Mouse (Mus musculus) gastrocnemius, postnatal 36 days (tissue): ENCODE data around the gene Scrg1. TPM values are rescaled to one million over a fixed set of nuclear protein-coding genes. Genes with fewer than 3 reads are reported as not detected.

Source experiments
- DNase-seq, 2 experiments: peaks; one replicate each; pipeline ENCODE4 v3.0.0; 2022
- intact Hi-C: fragments of 180-260 bp; cut with DNase I; formaldehyde crosslinking; loops from one replicate; pipeline ENCODE4 v1.15.1; 2025
- total RNA-seq, 2 experiments: library from RNA; stranded (reverse); gene quantifications; 2 replicates each; pipeline ENCODE4 v1.2.3; 2021

Scrg1 gene
- total RNA-seq, 2 experiments from 2014 or later = not detected

DNA sequence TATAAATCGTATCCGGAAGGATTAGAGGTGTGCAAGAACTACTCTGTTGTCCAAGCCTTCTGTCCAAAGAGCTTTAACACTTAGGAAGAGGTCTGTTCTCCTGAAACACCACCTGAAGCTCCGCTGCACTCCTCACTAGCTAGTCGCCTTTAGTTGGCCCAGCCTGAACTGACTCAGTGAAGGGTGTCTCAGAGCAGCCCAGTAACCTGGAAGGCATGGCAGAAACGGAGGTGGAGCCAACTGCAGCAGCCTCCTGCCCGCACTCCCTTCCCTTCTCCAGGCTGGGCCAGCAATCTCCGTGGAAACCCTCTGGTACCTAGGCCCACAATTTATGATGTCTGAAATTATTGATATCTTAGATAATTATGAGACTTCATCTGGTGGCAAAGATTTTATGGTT is 5.0 kb upstream of the Scrg1 start:
- intact Hi-C loops = no loop called here
- DNase-seq = no peak

DNA sequence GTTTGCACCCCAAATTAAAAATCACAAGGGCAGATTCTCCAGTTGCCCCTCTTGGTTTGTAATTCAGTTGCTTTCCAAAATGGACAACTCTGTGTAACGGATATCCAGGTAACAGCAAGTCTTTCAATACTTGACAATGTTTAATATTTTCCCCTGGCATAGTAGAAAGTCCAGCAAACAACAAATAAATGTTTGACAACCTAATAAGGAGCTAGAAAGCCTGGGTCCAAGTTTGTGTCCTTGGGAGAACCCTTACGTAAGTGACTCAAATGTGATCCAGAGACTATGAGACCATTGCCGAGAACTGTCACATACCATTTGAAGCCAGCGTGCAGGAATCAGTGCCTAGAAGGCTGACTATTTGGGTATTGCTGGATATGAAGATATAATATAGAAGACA is 3.8 kb upstream of the Scrg1 start:
- intact Hi-C loops = no loop called here
- no peak for DNase-seq

GRCm38 (mm10) chr8:57453361-57453760 is 2.4 kb upstream of the Scrg1 start:
- intact Hi-C loops = no loop called here
- no peak for DNase-seq

- DNase-seq = no peak
- intact Hi-C loops = no loop called here
Measured at GRCm38 (mm10) chr8:57457152-57457551, 1.4 kb downstream of the Scrg1 start.

DNA sequence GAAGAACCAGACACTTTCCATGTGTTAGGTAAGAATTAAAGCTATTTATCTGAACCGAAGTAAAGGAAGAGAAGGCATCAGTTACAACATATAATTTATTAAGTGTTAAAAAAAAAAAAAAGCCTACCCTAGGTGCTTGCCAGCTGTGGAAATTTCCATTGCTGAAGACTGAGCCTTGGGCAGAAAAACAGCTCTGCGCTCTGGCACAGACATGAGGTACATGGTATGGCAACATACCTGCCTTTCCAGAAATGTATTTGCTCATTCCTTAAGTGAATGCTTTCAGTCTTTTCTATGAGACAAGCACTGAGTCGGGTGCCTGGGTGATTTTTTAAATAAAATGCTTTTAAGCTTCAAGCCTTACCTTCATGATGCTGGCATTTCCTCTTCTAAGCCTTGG is 2.2 kb downstream of the Scrg1 start:
- DNase-seq = no peak
- intact Hi-C loops = no loop called here

DNA sequence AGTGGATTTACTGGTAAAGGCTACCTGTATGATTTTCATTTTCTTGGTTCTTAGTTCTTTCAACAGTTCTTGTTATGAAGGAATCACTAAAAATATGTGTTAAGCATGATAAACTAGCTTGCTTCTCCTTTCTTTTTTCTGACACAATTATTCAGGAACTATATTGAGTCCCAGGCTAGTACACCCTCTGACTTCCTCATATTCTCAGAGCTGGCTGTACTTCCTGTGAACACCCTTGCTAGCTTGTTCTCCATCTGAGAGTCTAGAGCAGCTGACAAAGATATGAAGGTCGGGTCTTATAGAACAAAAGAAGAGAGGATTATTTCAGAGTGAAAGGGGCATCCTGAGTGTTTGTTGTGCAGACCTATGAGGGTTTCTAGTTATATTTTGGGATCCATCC is 7.1 kb downstream of the Scrg1 start:
- intact Hi-C loops = no loop called here
- no peak for DNase-seq

- no peak for DNase-seq
- intact Hi-C loops = no loop called here
Measured at GRCm38 (mm10) chr8:57463757-57464156, 8.0 kb downstream of the Scrg1 start.

DNA sequence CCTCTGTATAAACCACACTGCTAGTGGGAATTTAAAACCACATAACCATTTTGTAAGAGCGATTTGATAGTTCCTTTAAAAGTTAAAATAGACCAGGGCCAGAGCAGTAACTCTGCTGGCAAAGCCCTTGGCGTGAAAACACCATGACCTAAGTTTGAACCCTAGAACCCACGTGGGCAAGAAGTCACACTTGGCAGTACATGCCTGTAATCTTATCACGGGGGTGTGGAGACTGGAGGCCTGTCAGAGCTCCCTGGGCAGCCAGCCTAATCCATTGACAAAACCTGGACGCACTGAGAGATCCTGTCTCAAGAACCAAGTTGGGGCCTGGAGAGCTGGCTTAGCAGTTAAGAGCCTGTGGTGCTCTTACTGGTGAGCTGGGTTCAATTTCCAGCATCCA is 12.9 kb downstream of the Scrg1 start:
- intact Hi-C loops = loop anchor here (2.0 to 5.0 kb wide), 2 partner anchors 18 to 36 kb away; partner anchors contain the start of gene Sap30
- peak; percentile 68 to 75 for DNase-seq

- intact Hi-C loops = no loop called here
- DNase-seq = no peak
Measured at GRCm38 (mm10) chr8:57470863-57471262, 15.1 kb downstream of the Scrg1 start.

- DNase-seq = no peak
- intact Hi-C loops = no loop called here
Measured at GRCm38 (mm10) chr8:57473751-57474150, 18.0 kb downstream of the Scrg1 start.

GRCm38 (mm10) chr8:57478406-57478805 is 22.7 kb downstream of the Scrg1 start:
- intact Hi-C loops = no loop called here
- DNase-seq = no peak

DNA sequence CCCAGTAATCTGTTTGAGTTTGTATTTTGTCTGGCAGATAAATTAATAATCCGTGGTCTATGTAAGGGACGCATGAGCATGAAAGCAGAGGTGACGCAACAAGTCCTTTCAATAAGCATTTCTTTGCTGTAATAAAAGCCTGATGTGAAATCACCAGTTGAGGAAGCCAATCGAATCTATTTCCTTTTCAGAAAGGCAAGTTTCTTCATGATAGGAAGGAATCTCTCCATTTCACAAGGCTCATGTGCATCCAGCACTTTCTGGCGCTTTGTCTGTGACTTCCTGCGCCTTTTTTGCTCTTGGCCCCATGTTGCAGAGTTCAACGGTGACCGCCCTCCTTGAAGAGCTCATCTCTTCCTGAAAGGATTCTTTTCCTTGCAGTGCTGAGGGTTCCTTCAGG is 24.0 kb downstream of the Scrg1 start:
- no peak for DNase-seq
- intact Hi-C loops = no loop called here

GRCm38 (mm10) chr8:57480606-57481005 is 24.9 kb downstream of the Scrg1 start:
- no peak for DNase-seq
- intact Hi-C loops = no loop called here

- intact Hi-C loops = loop anchor here (2.0 kb wide), 1 partner anchor 18 kb away; no protein-coding TSS in a partner anchor
Measured at GRCm38 (mm10) chr8:57486491-57487440, 31.0 kb downstream of the Scrg1 start.

GRCm38 (mm10) chr8:57487441-57488155 is 31.9 kb downstream of the Scrg1 start, which contains the start of gene Sap30:
Sap30 (minus strand) TSS chr8:57487860.
- intact Hi-C loops = loop anchor here (2.0 kb wide), 1 partner anchor 19 kb away; no protein-coding TSS in a partner anchor
- DNase-seq = peak; percentile 97 to 98

More at GRCm38 (mm10) chr8:57486491-57487440, 31.0 kb downstream of the Scrg1 start:
- peak in 1 of 2 experiments; percentile 46 for DNase-seq

DNA sequence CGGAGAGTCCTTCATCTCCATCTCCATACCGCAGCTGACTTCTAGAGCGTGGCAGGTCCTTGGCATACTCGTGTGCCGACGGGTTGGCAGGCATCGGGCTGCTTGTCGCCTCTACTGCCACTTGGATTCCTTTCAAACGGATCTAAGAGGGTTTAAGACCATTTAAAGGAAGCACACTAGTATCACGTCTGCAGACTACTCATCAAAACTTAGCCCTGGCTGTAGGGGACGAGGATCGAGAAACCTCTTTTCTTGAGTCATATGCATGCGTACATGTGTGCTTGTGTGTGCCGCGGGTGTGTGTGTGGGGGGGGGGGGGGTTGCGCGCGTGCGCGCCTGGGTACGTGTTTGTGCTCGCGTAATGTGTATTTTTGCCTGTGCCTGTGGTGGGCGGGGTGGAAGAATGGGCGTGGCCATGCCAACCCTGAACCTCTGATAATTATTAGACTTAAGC is 32.6 kb downstream of the Scrg1 start:
- intact Hi-C loops = no loop called here
- DNase-seq = peak; percentile 25 to 26

DNA sequence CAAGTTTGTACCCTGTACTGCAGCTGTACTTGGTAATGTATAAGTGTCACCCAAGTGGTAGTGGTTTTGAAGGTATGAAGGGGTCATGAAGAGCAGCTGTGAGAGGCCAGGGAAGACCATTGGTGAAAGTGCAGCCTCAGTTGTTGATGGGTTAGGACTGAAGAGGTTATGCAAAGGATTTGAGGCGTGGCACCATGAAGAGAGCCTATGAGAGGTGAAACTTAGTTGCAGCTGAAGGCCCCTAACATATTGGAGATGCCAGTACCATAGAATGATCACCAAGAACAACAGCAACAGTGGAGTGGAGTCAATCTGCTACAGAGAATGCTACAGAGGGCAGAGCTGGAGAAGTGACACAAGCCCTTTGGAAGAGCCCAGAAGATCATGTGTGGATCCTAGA is 33.6 kb downstream of the Scrg1 start:
- intact Hi-C loops = no loop called here
- DNase-seq = no peak

DNA sequence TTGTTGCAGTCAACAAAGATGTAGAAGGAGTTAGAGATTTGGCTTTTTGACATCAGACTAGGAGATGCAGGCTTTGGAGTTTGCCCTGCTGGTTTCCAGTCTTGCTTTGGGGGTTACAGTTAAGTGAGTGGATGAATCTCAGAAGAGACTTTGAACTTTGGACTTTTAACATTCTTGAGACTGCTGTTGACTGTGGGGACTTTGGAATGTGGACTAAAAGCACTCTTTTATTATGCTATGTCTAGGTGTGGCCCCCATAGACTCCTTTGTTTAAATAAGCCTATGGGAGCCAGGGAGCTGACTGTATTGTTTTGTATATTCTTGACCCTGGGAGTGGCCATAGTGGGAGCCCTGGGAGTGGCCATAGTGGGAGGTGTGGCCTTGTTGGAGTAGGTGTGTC is 34.2 kb downstream of the Scrg1 start:
- intact Hi-C loops = no loop called here
- DNase-seq = no peak

DNA sequence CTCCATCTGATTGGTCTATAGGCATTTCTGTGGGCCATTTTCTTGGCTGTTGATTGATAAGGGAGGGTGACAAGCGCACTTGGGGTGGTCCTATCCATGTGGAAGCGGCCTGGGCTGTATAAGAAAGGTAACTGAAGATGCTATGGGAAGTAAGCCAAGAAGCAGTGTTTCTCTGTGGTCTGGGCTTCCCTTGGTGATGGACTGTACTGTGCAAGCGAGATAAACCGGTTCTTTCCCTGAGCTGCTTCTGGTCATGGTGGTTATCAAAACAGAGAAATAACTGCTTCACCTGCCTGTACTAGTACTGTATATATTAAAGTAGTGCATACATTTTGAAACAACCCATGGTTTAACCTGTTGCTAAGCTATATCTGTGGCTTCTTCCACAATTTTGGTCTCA is 36.1 kb downstream of the Scrg1 start:
- no peak for DNase-seq
- intact Hi-C loops = no loop called here

- intact Hi-C loops = no loop called here
Measured at GRCm38 (mm10) chr8:57498494-57498846, 42.7 kb downstream of the Scrg1 start.

DNA sequence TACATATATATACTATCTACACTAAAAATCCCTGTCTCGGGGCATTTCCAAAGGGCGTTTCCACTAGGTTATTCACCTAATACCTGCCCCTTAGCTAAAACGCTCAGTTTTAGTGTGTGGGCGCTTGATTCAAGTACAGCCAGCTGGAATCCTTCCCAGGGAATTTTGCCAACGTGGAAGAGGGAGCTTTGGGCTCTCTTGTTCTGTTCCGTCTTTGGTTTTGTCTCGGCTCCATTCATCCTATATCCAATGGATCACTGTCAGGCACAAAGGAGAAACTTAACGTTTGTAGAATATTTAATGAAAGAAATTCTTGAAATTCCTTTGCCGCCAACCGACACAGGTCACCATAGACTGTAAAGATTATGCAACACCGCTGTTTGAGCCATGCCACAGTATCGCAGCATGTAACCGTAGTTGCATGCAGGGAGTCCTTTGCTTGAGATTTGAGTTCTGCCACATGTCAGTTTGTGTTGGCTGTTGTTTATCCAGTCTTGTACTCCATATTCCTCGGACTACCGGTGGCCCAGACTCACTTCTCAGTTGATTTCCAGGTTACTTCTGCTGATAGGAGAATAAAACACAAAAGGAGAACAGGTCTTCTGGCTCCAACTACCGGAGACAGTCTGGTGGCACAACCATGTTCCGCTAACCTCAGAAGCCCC is 43.3 kb downstream of the Scrg1 start:
- intact Hi-C loops = no loop called here
- DNase-seq = no peak

More at GRCm38 (mm10) chr8:57498494-57498846, 42.7 kb downstream of the Scrg1 start:
- no peak for DNase-seq
